Mouse (Mus musculus) liver, embryonic 14.5 days (tissue): Measurements from ENCODE around the gene Atrip. TPM values are rescaled to one million over a fixed set of nuclear protein-coding genes. Genes with fewer than 3 reads are reported as not detected.

Experiments
- ATAC-seq: fragments of 200-750 bp; cut with Nextera tagmentation; 2 replicates; pipeline ENCODE4 v1.8.0; 2017; ENCODE audit warnings: moderate number of reproducible peaks, mild to moderate bottlenecking, moderate library complexity; ENCODE audit not compliant: insufficient read depth
- DNase-seq, 3 experiments: peaks; one replicate each; pipeline ENCODE4 v3.0.0-alpha.2; 2012 to 2013; ENCODE audit warnings: low read depth in 3 of 3, low spot score in 3 of 3
- H3K27ac ChIP-seq: fragments of 300-500 bp; sonication (generic); 2 replicates; pipeline ENCODE4 v1.5.1; 2014; ENCODE audit warnings: moderate library complexity, mild to moderate bottlenecking, control low read depth, inconsistent platforms
- H3K27me3 ChIP-seq: fragments of 300-500 bp; sonication (generic); 2 replicates; pipeline ENCODE4 v1.6.1; 2014; ENCODE audit warnings: mild to moderate bottlenecking, low read length, moderate library complexity; ENCODE audit not compliant: control insufficient read depth, insufficient read depth
- H3K36me3 ChIP-seq: fragments of 300-500 bp; sonication (generic); replicated peaks from 2 replicates; pipeline ENCODE4 v1.6.1; 2014; ENCODE audit warnings: low read depth; ENCODE audit not compliant: control insufficient read depth, insufficient read depth
- H3K4me1 ChIP-seq, 2 experiments: fragments of 200-500 bp in 1 of 2; fragments of 300-500 bp in 1 of 2; sonication (generic) in 1 of 2; replicated peaks; 2 replicates each; pipeline ENCODE4 v1.6.1; 2012 to 2014; ENCODE audit warnings: antibody characterized with exemption in 1 of 2, inconsistent platforms in 1 of 2, low read length in 1 of 2; ENCODE audit not compliant: control insufficient read depth in 2 of 2, insufficient read depth in 2 of 2
- H3K4me2 ChIP-seq: fragments of 300-500 bp; sonication (generic); 2 replicates; pipeline ENCODE4 v1.6.1; 2014; ENCODE audit warnings: low read depth, mild to moderate bottlenecking, control low read depth, moderate library complexity
- H3K4me3 ChIP-seq, 2 experiments: fragments of 200-500 bp in 1 of 2; fragments of 300-500 bp in 1 of 2; sonication (generic) in 1 of 2; 2 replicates each; pipeline ENCODE4 v1.5.1; 2012 to 2014; ENCODE audit warnings: low read depth in 2 of 2, low read length in 2 of 2, mild to moderate bottlenecking in 2 of 2, control low read depth in 1 of 2, inconsistent platforms in 1 of 2, moderate library complexity in 1 of 2; ENCODE audit not compliant: insufficient read depth in 1 of 2
- H3K9ac ChIP-seq: fragments of 300-500 bp; sonication (generic); replicated peaks from 2 replicates; pipeline ENCODE4 v1.6.1; 2014; ENCODE audit warnings: mild to moderate bottlenecking, control low read depth, moderate library complexity
- H3K9me3 ChIP-seq: fragments of 300-500 bp; sonication (generic); 2 replicates; pipeline ENCODE4 v1.6.1; 2016; ENCODE audit warnings: low read length, mixed read lengths; ENCODE audit not compliant: control insufficient read depth
- CTCF ChIP-seq: IDR thresholded peaks from 2 replicates; pipeline ENCODE4 v1.5.1; 2016; ENCODE audit warnings: antibody characterized with exemption, low read depth, control low read depth
- EP300 ChIP-seq: IDR thresholded peaks from 2 replicates; pipeline ENCODE4 v1.6.1; 2016; ENCODE audit warnings: antibody characterized with exemption, low read depth
- WGBS: fragments of 180-500 bp; shearing (Covaris S2); extraction: QIAGEN DNeasy Blood & Tissue Kit; methylation state at CpG from one replicate; pipeline ENCODE4 v1.1.7; 2014; ENCODE audit not compliant: insufficient replicate concordance; 5-methylcytosine and 5-hydroxymethylcytosine counted together
- polyA plus RNA-seq, 2 experiments: library from polyadenylated mRNA; depleted of rRNA in 1 of 2; stranded (reverse) in 1 of 2; unstranded in 1 of 2; fragments of >200 nt; fragmentation: Nextera tagmentation in 1 of 2; extraction: Ambion mirVana in 1 of 2; gene quantifications; 2 replicates each; pipeline versions ENCODE4 v1.2.1 to v1.2.3; 2012 to 2014

Gene Atrip
- polyA plus RNA-seq, 2 experiments = 6.5 to 9.0 TPM

GRCm38 (mm10) chr9:109053366-109053765, 20.6 kb downstream of the Atrip start:
- H3K4me2 ChIP-seq = no peak overlapping the region
- TF ChIP-seq CTCF (no peak), EP300 (no peak)
- 66% methylated on average over 3 of the region's 3 CpGs for WGBS
- no peaks in the 10 kb centered on the region for H3K27me3 ChIP-seq
- no peaks in the 10 kb centered on the region for H3K9me3 ChIP-seq
- peaks cover 0 to 10% of the 10 kb centered on the region in 2 experiments; a peak in 2 of 4 replicates for H3K4me1 ChIP-seq
- ATAC-seq = no peak
- DNase-seq = no peak
- H3K9ac ChIP-seq = no peak overlapping the region
- H3K27ac ChIP-seq = no peak overlapping the region
- H3K4me3 ChIP-seq = no peak overlapping the region
- peaks cover 5% of the 10 kb centered on the region for H3K36me3 ChIP-seq

- Histone ChIP-seq H3K4me2 (no peak overlapping the region), H3K27me3 (no peaks in the 10 kb centered on the region), H3K9me3 (no peaks in the 10 kb centered on the region), H3K27ac (no peak overlapping the region), H3K4me3 (no peak overlapping the region), H3K36me3 (no peaks in the 10 kb centered on the region; the same call in 1 of the 2 replicates), H3K9ac (no peak overlapping the region), H3K4me1 (peaks cover 0 to 10% of the 10 kb centered on the region in 2 experiments; a peak in 2 of 4 replicates)
- 80% methylated on average over 9 of the region's 9 CpGs for WGBS
- no peak for ATAC-seq
- DNase-seq = no peak
- TF ChIP-seq EP300 (no peak), CTCF (no peak)
Observed at GRCm38 (mm10) chr9:109052490-109053260, 21.2 kb downstream of the Atrip start.

GRCm38 (mm10) chr9:109051651-109052489, 22.1 kb downstream of the Atrip start:
- H3K27ac ChIP-seq = no peak overlapping the region
- TF ChIP-seq CTCF (no peak), EP300 (no peak)
- H3K4me3 ChIP-seq = no peak overlapping the region
- DNase-seq (no peak), ATAC-seq (no peak)
- WGBS = 66% methylated on average over 10 of the region's 10 CpGs
- H3K27me3 ChIP-seq = no peaks in the 10 kb centered on the region
- H3K36me3 ChIP-seq = no peaks in the 10 kb centered on the region
- H3K4me2 ChIP-seq = no peak overlapping the region
- H3K9ac ChIP-seq = no peak overlapping the region
- H3K4me1 ChIP-seq = peaks cover 0 to 10% of the 10 kb centered on the region in 2 experiments; a peak in 2 of 4 replicates
- no peaks in the 10 kb centered on the region for H3K9me3 ChIP-seq

GRCm38 (mm10) chr9:109051011-109051501, 22.9 kb downstream of the Atrip start:
- Histone ChIP-seq H3K9ac (no peak overlapping the region), H3K27me3 (no peaks in the 10 kb centered on the region), H3K27ac (no peak overlapping the region), H3K4me1 (peaks cover 0 to 10% of the 10 kb centered on the region in 2 experiments; a peak in 2 of 4 replicates), H3K36me3 (no peaks in the 10 kb centered on the region), H3K9me3 (no peaks in the 10 kb centered on the region), H3K4me3 (no peak overlapping the region), H3K4me2 (no peak overlapping the region)
- DNase-seq (no peak), ATAC-seq (no peak)
- 67% methylated on average over 13 of the region's 13 CpGs for WGBS
- TF ChIP-seq CTCF (no peak), EP300 (no peak)

- no peak for TF ChIP-seq EP300
- TF ChIP-seq CTCF = no peak
- no peak overlapping the region for H3K9ac ChIP-seq
- H3K27me3 ChIP-seq = no peaks in the 10 kb centered on the region
- peaks cover 0 to 10% of the 10 kb centered on the region in 2 experiments; a peak in 2 of 4 replicates for H3K4me1 ChIP-seq
- H3K9me3 ChIP-seq = no peaks in the 10 kb centered on the region
- no peak overlapping the region for H3K4me3 ChIP-seq
- no peak overlapping the region for H3K27ac ChIP-seq
- ATAC-seq (no peak), DNase-seq (no peak)
- WGBS = 63% methylated on average over 3 of the region's 3 CpGs
- H3K36me3 ChIP-seq = no peaks in the 10 kb centered on the region
- H3K4me2 ChIP-seq = no peak overlapping the region
Observed at GRCm38 (mm10) chr9:109050674-109050997, 23.3 kb downstream of the Atrip start.
